Mouse (Mus musculus) CH12.LX (cell line): ENCODE results near the gene Mansc4.

Experiments used
- CTCF ChIP-seq, 2 experiments: IDR thresholded peaks in 1 of 2; conservative IDR thresholded peaks in 1 of 2; 2 replicates each; pipeline ENCODE4 v1.5.1; 2011 to 2012; ENCODE audit warnings: low read depth in 2 of 2, low read length in 2 of 2, improper control_type of control experiment in 1 of 2, inconsistent platforms in 1 of 2, mild to moderate bottlenecking in 1 of 2, moderate library complexity in 1 of 2
- POLR2A ChIP-seq: IDR thresholded peaks from 2 replicates; pipeline ENCODE4 v1.6.1; 2011; ENCODE audit warnings: low read depth, mild to moderate bottlenecking, improper control_type of control experiment, low read length
- USF2 ChIP-seq: conservative IDR thresholded peaks from 2 replicates; pipeline ENCODE4 v1.6.1; 2011; ENCODE audit warnings: low read depth, low read length, improper control_type of control experiment
- ZMIZ1 ChIP-seq: IDR thresholded peaks from 2 replicates; pipeline ENCODE4 v1.6.1; 2012; ENCODE audit warnings: low read depth, mild to moderate bottlenecking, inconsistent platforms, low read length, improper control_type of control experiment

- TF ChIP-seq POLR2A (no peak), CTCF (conservative IDR thresholded peaks at IDR 0.05 in 1 of 2, IDR thresholded peaks at IDR 0.05 in 1 of 2; ENCODE audit: low read depth in 2 of 2, low read length in 2 of 2) (no peak), USF2 (no peak), ZMIZ1 (no peak)
Measured at GRCm38 (mm10) chr6:147096934-147097333, 10.1 kb upstream of the Mansc4 start.
